Mouse (Mus musculus) CH12.LX (cell line): ENCODE measurements around the gene Mtf1. TPM values are rescaled to one million over a fixed set of nuclear protein-coding genes. Genes with fewer than 3 reads are reported as not detected.

ENCODE experiments used
- DNase-seq: peaks from one replicate; pipeline ENCODE4 v3.0.0-alpha.2; 2013; ENCODE audit errors: extremely low read depth
- H3K27ac ChIP-seq: 2 replicates; pipeline ENCODE4 v1.5.1; 2012; ENCODE audit warnings: low read depth, mild to moderate bottlenecking, control low read depth, moderate library complexity; ENCODE audit not compliant: insufficient read depth
- H3K27me3 ChIP-seq: replicated peaks from 2 replicates; pipeline ENCODE3; 2012; ENCODE audit warnings: inconsistent platforms
- H3K36me3 ChIP-seq, 2 experiments: replicated peaks in 1 of 2; 2 replicates each; pipeline versions ENCODE3 to v1.6.1; 2012; ENCODE audit warnings: inconsistent platforms in 1 of 2, low read length in 1 of 2, mild to moderate bottlenecking in 1 of 2, mixed read lengths in 1 of 2, moderate library complexity in 1 of 2; ENCODE audit not compliant: control insufficient read depth in 1 of 2, insufficient read depth in 1 of 2
- H3K4me1 ChIP-seq, 2 experiments: 2 replicates each; pipeline ENCODE4 v1.6.1; 2012; ENCODE audit warnings: inconsistent platforms in 1 of 2, moderate library complexity in 1 of 2; ENCODE audit not compliant: insufficient read depth in 2 of 2, control insufficient read depth in 1 of 2
- H3K4me2 ChIP-seq: 2 replicates; pipeline ENCODE4 v1.6.1; 2012; ENCODE audit warnings: low read depth, mild to moderate bottlenecking, control low read depth; ENCODE audit not compliant: poor library complexity, insufficient read depth, severe bottlenecking
- H3K4me3 ChIP-seq, 3 experiments: fragments of 150-350 bp in 1 of 3; sonication (generic) in 1 of 3; replicated peaks in 1 of 3; 2 replicates each; pipeline versions ENCODE3 to v1.5.1; 2011 to 2012; ENCODE audit warnings: low read depth in 2 of 3, low read length in 2 of 3, mild to moderate bottlenecking in 2 of 3, moderate library complexity in 2 of 3, control low read depth in 1 of 3, improper control_type of control experiment in 1 of 3, inconsistent platforms in 1 of 3, mixed read lengths in 1 of 3; ENCODE audit not compliant: poor library complexity in 1 of 3
- H3K79me2 ChIP-seq: replicated peaks from 2 replicates; pipeline ENCODE4 v1.6.1; 2012; ENCODE audit warnings: mild to moderate bottlenecking, moderate library complexity; ENCODE audit not compliant: control insufficient read depth, poor library complexity, insufficient read depth, severe bottlenecking; ENCODE audit errors: extremely low read depth
- H3K9ac ChIP-seq: 2 replicates; pipeline ENCODE4 v1.6.1; 2012; ENCODE audit warnings: low read depth, mild to moderate bottlenecking, control low read depth, moderate library complexity; ENCODE audit not compliant: insufficient read depth
- H3K9me3 ChIP-seq: replicated peaks from 2 replicates; pipeline ENCODE3; 2012; ENCODE audit warnings: low read length, inconsistent platforms, mixed read lengths
- BHLHE40 ChIP-seq: IDR thresholded peaks from 2 replicates; pipeline ENCODE4 v1.6.1; 2011; ENCODE audit warnings: mild to moderate bottlenecking, low read depth, low read length, improper control_type of control experiment
- CHD1 ChIP-seq: IDR thresholded peaks from 2 replicates; pipeline ENCODE4 v1.6.1; 2012; ENCODE audit warnings: low read depth, low read length, improper control_type of control experiment, inconsistent platforms
- CTCF ChIP-seq, 2 experiments: IDR thresholded peaks in 1 of 2; conservative IDR thresholded peaks in 1 of 2; 2 replicates each; pipeline ENCODE4 v1.5.1; 2011 to 2012; ENCODE audit warnings: low read depth in 2 of 2, low read length in 2 of 2, improper control_type of control experiment in 1 of 2, inconsistent platforms in 1 of 2, mild to moderate bottlenecking in 1 of 2, moderate library complexity in 1 of 2
- E2F4 ChIP-seq: IDR thresholded peaks from 2 replicates; pipeline ENCODE4 v1.6.1; 2011; ENCODE audit warnings: low read depth, low read length, improper control_type of control experiment; ENCODE audit not compliant: insufficient replicate concordance
- ELF1 ChIP-seq: IDR thresholded peaks from 2 replicates; pipeline ENCODE4 v1.6.1; 2014; ENCODE audit warnings: low read depth, mild to moderate bottlenecking, inconsistent platforms, low read length, improper control_type of control experiment
- EP300 ChIP-seq: IDR thresholded peaks from 2 replicates; pipeline ENCODE4 v1.6.1; 2011; ENCODE audit warnings: low read length, improper control_type of control experiment
- GABPA ChIP-seq: IDR thresholded peaks from 2 replicates; pipeline ENCODE4 v1.6.1; 2012; ENCODE audit warnings: low read depth, low read length, improper control_type of control experiment, inconsistent platforms; ENCODE audit not compliant: insufficient replicate concordance
- JUND ChIP-seq: conservative IDR thresholded peaks from 2 replicates; pipeline ENCODE4 v1.6.1; 2011; ENCODE audit warnings: low read depth, low read length, improper control_type of control experiment
- KAT2A ChIP-seq: IDR thresholded peaks from 2 replicates; pipeline ENCODE4 v1.6.1; 2012; ENCODE audit warnings: low read length, improper control_type of control experiment, inconsistent platforms; ENCODE audit not compliant: insufficient replicate concordance
- MAX ChIP-seq: IDR thresholded peaks from 2 replicates; pipeline ENCODE4 v1.6.1; 2011; ENCODE audit warnings: low read length, improper control_type of control experiment
- MAZ ChIP-seq: IDR thresholded peaks from 2 replicates; pipeline ENCODE4 v1.6.1; 2012; ENCODE audit warnings: low read depth, mild to moderate bottlenecking, inconsistent platforms, low read length, improper control_type of control experiment, moderate library complexity
- MEF2A ChIP-seq: IDR thresholded peaks from 2 replicates; pipeline ENCODE4 v1.6.1; 2014; ENCODE audit warnings: low read depth, mild to moderate bottlenecking, inconsistent platforms, low read length, improper control_type of control experiment, borderline replicate concordance
- MXI1 ChIP-seq: IDR thresholded peaks from 2 replicates; pipeline ENCODE4 v1.6.1; 2011; ENCODE audit warnings: mild to moderate bottlenecking, low read depth, low read length, improper control_type of control experiment
- MYC ChIP-seq: IDR thresholded peaks from 2 replicates; pipeline ENCODE4 v1.6.1; 2011; ENCODE audit warnings: low read depth, mild to moderate bottlenecking, improper control_type of control experiment, low read length
- PAX5 ChIP-seq: IDR thresholded peaks from 2 replicates; pipeline ENCODE4 v1.6.1; 2012; ENCODE audit warnings: low read length, inconsistent platforms, mixed read lengths
- POLR2AphosphoS2 ChIP-seq: IDR thresholded peaks from 2 replicates; pipeline ENCODE4 v1.6.1; 2011; ENCODE audit warnings: low read depth, low read length, improper control_type of control experiment
- RAD21 ChIP-seq: IDR thresholded peaks from 2 replicates; pipeline ENCODE4 v1.6.1; 2011; ENCODE audit warnings: low read depth, mild to moderate bottlenecking, low read length, improper control_type of control experiment, moderate library complexity
- RCOR1 ChIP-seq: conservative IDR thresholded peaks from 2 replicates; pipeline ENCODE4 v1.6.1; 2012; ENCODE audit warnings: low read depth, mild to moderate bottlenecking, inconsistent platforms, low read length, improper control_type of control experiment
- SIN3A ChIP-seq: IDR thresholded peaks from 2 replicates; pipeline ENCODE4 v1.6.1; 2012; ENCODE audit warnings: low read length, improper control_type of control experiment, inconsistent platforms
- SMC3 ChIP-seq: IDR thresholded peaks from 2 replicates; pipeline ENCODE4 v1.6.1; 2011; ENCODE audit warnings: low read depth, low read length, improper control_type of control experiment
- TCF12 ChIP-seq: IDR thresholded peaks from 2 replicates; pipeline ENCODE4 v1.6.1; 2014; ENCODE audit warnings: low read depth, mild to moderate bottlenecking, inconsistent platforms, low read length, improper control_type of control experiment
- UBTF ChIP-seq: IDR thresholded peaks from 2 replicates; pipeline ENCODE4 v1.6.1; 2012; ENCODE audit warnings: low read depth, mild to moderate bottlenecking, inconsistent platforms, low read length, improper control_type of control experiment, moderate library complexity
- USF1 ChIP-seq: IDR thresholded peaks from 2 replicates; pipeline ENCODE4 v1.6.1; 2014; ENCODE audit warnings: low read depth, mild to moderate bottlenecking, inconsistent platforms, low read length, improper control_type of control experiment
- USF2 ChIP-seq: conservative IDR thresholded peaks from 2 replicates; pipeline ENCODE4 v1.6.1; 2011; ENCODE audit warnings: low read depth, low read length, improper control_type of control experiment
- ZKSCAN1 ChIP-seq: IDR thresholded peaks from 2 replicates; pipeline ENCODE4 v1.6.1; 2012; ENCODE audit warnings: low read depth, inconsistent platforms, low read length, improper control_type of control experiment, borderline replicate concordance
- ZMIZ1 ChIP-seq: IDR thresholded peaks from 2 replicates; pipeline ENCODE4 v1.6.1; 2012; ENCODE audit warnings: low read depth, mild to moderate bottlenecking, inconsistent platforms, low read length, improper control_type of control experiment
- ZNF384 ChIP-seq: IDR thresholded peaks from 2 replicates; pipeline ENCODE4 v1.6.1; 2012; ENCODE audit warnings: low read depth, low read length, improper control_type of control experiment, inconsistent platforms
- dilution Hi-C: fragments of 300-500 bp; cut with MboI; formaldehyde crosslinking; loops from 2 replicates; pipeline ENCODE4 v1.14.3; 2020; ENCODE audit warnings: low sequenced_read_pairs; ENCODE audit not compliant: extremely low pct_unique_long_range_greater_than_20kb, extremely low pct_ligation_motif_present
- in situ Hi-C: fragments of 300-500 bp; cut with MboI; formaldehyde crosslinking; loops from 3 replicates; pipeline ENCODE4 v1.14.3; 2019; ENCODE audit warnings: low sequenced_read_pairs, low pct_ligation_motif_present, low pct_unique_long_range_greater_than_20kb, mixed read lengths
- polyA plus RNA-seq: library from polyadenylated mRNA; unstranded; fragments of >175 nt; gene quantifications from 2 replicates; pipeline ENCODE4 v1.2.1, GENCODE M21; 2012; ENCODE audit warnings: low read depth; ENCODE audit not compliant: insufficient read length
- total RNA-seq, 2 experiments: library from RNA; depleted of rRNA; stranded (reverse); fragments of 300-350 nt in 1 of 2; fragments of >200 nt in 1 of 2; gene quantifications; 2 replicates each; pipeline ENCODE4 v1.2.3; 2012 to 2014

Mtf1 gene
- total and polyA plus RNA-seq, 3 experiments = 6.8 to 19.8 (median 9.8) TPM

DNA sequence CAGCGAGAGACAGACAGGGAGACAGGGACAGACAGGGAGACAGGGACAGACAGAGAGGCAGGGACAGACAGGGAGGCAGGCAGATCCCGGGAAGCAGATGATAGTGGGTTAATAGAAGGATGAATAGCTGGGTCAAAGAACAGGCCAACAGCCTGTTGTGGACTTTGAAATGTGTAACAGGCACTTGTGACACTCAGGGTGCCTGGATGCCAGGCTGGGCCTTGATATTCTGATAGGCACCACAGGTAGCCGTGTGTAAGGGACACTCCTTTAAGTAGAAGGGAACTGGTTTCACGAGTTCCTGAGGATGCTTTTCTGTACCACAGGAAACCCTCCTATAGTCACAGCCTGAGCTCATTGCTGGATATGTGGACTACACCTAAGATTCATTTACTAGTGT lies 11.9 kb upstream of the Mtf1 start:
- no peak overlapping the region for H3K4me3 ChIP-seq
- peaks cover 87 to 95% of the 10 kb centered on the region in 2 experiments for H3K36me3 ChIP-seq
- no peak overlapping the region for H3K9ac ChIP-seq
- H3K79me2 ChIP-seq = no peaks in the 10 kb centered on the region
- no peaks in the 10 kb centered on the region for H3K9me3 ChIP-seq
- H3K4me2 ChIP-seq = no peak overlapping the region
- dilution Hi-C loops = no loop called here
- in situ Hi-C loops = no loop called here
- no peak overlapping the region for H3K27ac ChIP-seq
- H3K27me3 ChIP-seq = no peaks in the 10 kb centered on the region
- TF ChIP-seq RCOR1 (no peak), ZKSCAN1 (no peak), POLR2AphosphoS2 (no peak), USF1 (no peak), KAT2A (no peak), MAZ (no peak), GABPA (no peak), CHD1 (no peak), MYC (no peak), ELF1 (no peak), UBTF (no peak), CTCF (conservative IDR thresholded peaks at IDR 0.05 in 1 of 2, IDR thresholded peaks at IDR 0.05 in 1 of 2; ENCODE audit: low read depth in 2 of 2, low read length in 2 of 2) (no peak)
- H3K4me1 ChIP-seq = peaks cover 0 to 2% of the 10 kb centered on the region in 2 experiments; a peak in 2 of 4 replicates
- no peak for DNase-seq

- H3K4me2 ChIP-seq = no peak overlapping the region
- H3K4me1 ChIP-seq = peaks cover 0 to 15% of the 10 kb centered on the region in 2 experiments; a peak in 2 of 4 replicates
- H3K4me3 ChIP-seq = no peak overlapping the region
- in situ Hi-C loops (no loop called here), dilution Hi-C loops (no loop called here)
- no peak for DNase-seq
- H3K79me2 ChIP-seq = no peaks in the 10 kb centered on the region
- H3K9ac ChIP-seq = no peak overlapping the region
- TF ChIP-seq ZNF384 (no peak), UBTF (no peak), SMC3 (no peak)
- H3K27me3 ChIP-seq = no peaks in the 10 kb centered on the region
- no peak overlapping the region for H3K27ac ChIP-seq
- H3K9me3 ChIP-seq = no peaks in the 10 kb centered on the region
- H3K36me3 ChIP-seq = peaks cover 75 to 92% of the 10 kb centered on the region in 2 experiments
Observed at GRCm38 (mm10) chr4:124792114-124792513, 9.8 kb upstream of the Mtf1 start.

- dilution Hi-C loops = no loop called here
- Histone ChIP-seq H3K27me3 (no peaks in the 10 kb centered on the region), H3K9me3 (no peaks in the 10 kb centered on the region), H3K4me1 (peaks cover 0 to 30% of the 10 kb centered on the region in 2 experiments; a peak in 2 of 4 replicates), H3K36me3 (peaks cover 77 to 92% of the 10 kb centered on the region in 2 experiments), H3K27ac (no peak overlapping the region), H3K9ac (no peak overlapping the region), H3K79me2 (no peaks in the 10 kb centered on the region), H3K4me3 (no peak overlapping the region), H3K4me2 (no peak overlapping the region)
- in situ Hi-C loops = no loop called here
- no peak for DNase-seq
- no peak for TF ChIP-seq RAD21
- TF ChIP-seq JUND = no peak
- no peak for TF ChIP-seq EP300
- no peak for TF ChIP-seq MAZ
- TF ChIP-seq TCF12 = no peak
- TF ChIP-seq E2F4 = no peak
- TF ChIP-seq USF1 = no peak
- TF ChIP-seq MAX = no peak
- no peak for TF ChIP-seq BHLHE40
- TF ChIP-seq MEF2A = no peak
- no peak for TF ChIP-seq ZMIZ1
- TF ChIP-seq POLR2AphosphoS2 = no peak
- TF ChIP-seq MXI1 = no peak
- TF ChIP-seq PAX5 = no peak
- TF ChIP-seq ELF1 = no peak
- TF ChIP-seq ZKSCAN1 = no peak
- TF ChIP-seq SIN3A = no peak
- no peak for TF ChIP-seq USF2
Observed at GRCm38 (mm10) chr4:124796141-124796540, 5.8 kb upstream of the Mtf1 start.
